Mouse (Mus musculus) liver, postnatal 0 days (tissue): ENCODE data around the gene Gm8439.

ENCODE experiments used
- CTCF ChIP-seq: sonication (generic); IDR thresholded peaks from 2 replicates; pipeline ENCODE4 v1.5.1; 2016; ENCODE audit warnings: antibody characterized with exemption, low read depth
- EP300 ChIP-seq: IDR thresholded peaks from 2 replicates; pipeline ENCODE4 v1.6.1; 2016; ENCODE audit warnings: antibody characterized with exemption, low read depth, mild to moderate bottlenecking

GRCm38 (mm10) chr4:120631828-120632227 lies 43.3 kb downstream of the Gm8439 start:
- TF ChIP-seq CTCF (no peak), EP300 (peak; percentile 17; the same call in 1 of the 2 replicates)
